Mouse (Mus musculus): ENCODE measurements around the gene Chrna9. TPM values are rescaled to one million over a fixed set of nuclear protein-coding genes. Genes with fewer than 3 reads are reported as not detected.

Chrna9 gene
- not detected in 2 replicates for polyA plus RNA-seq (2015; fragmentation: Nextera tagmentation; extraction: Ambion mirVana)

DNA sequence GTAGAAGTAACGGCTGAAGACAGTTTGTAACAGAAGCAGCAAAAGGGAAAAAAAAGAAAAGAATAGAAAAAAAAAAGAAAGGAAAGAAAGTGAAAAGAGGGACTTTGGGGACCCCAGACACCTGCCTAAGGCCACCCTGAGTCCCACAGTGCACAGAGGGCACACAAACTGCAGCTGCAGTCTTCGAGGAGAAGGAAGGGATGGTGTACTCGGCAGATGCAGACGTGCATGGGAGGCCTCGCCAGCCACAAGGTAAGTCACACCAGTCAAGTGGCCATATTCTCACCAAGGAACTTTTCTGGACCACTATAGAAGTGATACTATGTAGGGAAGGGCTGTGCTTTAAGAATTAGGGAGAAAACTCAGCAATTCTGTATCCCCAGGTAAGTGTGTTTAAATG is at the start of gene Chrna9:
Chrna9 (plus strand) TSS at position 139 of the 400 bp plus-strand sequence.
- no peak within 1 kb of the TSS for H3K4me2 ChIP-seq
- H3K4me3 ChIP-seq = no peak within 1 kb of the TSS
- no peak within 1 kb of the TSS for H3K9ac ChIP-seq
- ATAC-seq (ENCODE audit: low FRiP score, low read depth) = no peak
- H3K4me1 ChIP-seq (replicated peaks) = no peaks in the 10 kb centered on the region
- WGBS = 87% methylated on average over 5 of the region's 5 CpGs
- no peak within 1 kb of the TSS for H3K27ac ChIP-seq (replicated peaks)
- H3K36me3 ChIP-seq = no peaks in the 10 kb centered on the region
- no peaks in the 10 kb centered on the region for H3K9me3 ChIP-seq
- H3K27me3 ChIP-seq = no peaks in the 10 kb centered on the region

DNA sequence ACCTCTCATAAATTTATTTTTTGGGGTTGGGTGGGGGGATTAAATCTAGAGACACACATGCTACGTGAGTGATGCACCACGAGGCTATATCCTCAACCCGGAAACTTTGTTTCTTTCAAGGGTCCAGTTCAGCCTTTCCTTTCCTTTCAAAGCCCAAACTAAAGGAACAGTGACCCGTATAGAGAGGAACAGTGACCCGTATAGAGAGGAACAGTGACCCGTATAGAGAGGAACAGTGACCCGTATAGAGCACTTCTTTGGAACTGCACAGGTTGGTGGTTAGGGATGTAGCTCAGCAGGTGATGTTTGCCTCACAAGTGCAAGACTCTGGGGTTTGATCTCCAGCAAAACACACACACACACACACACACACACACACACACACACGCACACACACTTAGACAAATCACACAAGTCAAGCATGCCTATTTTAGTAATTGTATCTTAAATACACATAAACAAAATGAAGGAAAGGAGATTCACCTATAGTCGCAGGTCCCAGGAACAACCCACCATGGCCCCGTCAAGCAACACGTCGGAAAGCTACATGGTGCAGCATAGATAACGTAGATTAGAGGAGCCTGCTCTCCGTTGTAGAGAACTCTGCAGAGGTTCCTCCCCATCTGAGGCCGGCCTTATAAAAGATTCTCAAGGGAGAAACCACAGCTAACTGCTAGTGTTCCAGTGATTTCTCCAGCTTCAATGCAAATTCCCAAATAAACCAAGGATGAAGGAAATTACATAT is 48.9 kb upstream of the Chrna9 start:
- H3K27me3 ChIP-seq = no peaks in the 10 kb centered on the region
- H3K9me3 ChIP-seq = no peaks in the 10 kb centered on the region
- WGBS = 44% methylated on average over 15 of the region's 15 CpGs
- H3K4me2 ChIP-seq = no peak overlapping the region
- no peak overlapping the region for H3K27ac ChIP-seq (replicated peaks)
- H3K4me3 ChIP-seq = no peak overlapping the region
- H3K9ac ChIP-seq = no peak overlapping the region
- H3K36me3 ChIP-seq = no peaks in the 10 kb centered on the region
- no peaks in the 10 kb centered on the region for H3K4me1 ChIP-seq (replicated peaks)
- no peak for ATAC-seq (ENCODE audit: low FRiP score, low read depth)

DNA sequence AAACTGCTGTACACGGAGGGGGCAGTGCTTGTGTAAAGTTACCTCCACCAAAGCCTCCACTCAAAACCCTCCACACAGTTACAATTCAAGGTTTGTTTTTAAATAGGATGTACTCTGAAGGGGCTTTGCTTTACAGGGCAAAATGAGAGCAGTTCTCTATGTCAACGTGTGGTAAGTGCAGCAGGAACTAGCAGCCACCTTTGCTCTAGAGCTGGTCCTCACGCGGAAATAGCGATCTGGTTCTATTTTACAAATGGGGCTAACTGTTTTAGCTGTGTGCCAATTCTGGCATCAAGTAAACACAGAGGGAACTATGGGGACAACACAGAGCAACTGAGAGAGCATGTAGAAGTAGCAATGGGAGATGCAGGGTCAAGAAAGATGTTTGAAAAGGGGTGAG is 46.6 kb upstream of the Chrna9 start:
- H3K27ac ChIP-seq (replicated peaks) = no peak overlapping the region
- no peak for ATAC-seq (ENCODE audit: low FRiP score, low read depth)
- no peak overlapping the region for H3K4me2 ChIP-seq
- H3K9ac ChIP-seq = no peak overlapping the region
- H3K27me3 ChIP-seq = no peaks in the 10 kb centered on the region
- H3K9me3 ChIP-seq = no peaks in the 10 kb centered on the region
- no peaks in the 10 kb centered on the region for H3K36me3 ChIP-seq
- 91% methylated on average over 5 of the region's 5 CpGs for WGBS
- H3K4me3 ChIP-seq = no peak overlapping the region
- no peaks in the 10 kb centered on the region for H3K4me1 ChIP-seq (replicated peaks)

DNA sequence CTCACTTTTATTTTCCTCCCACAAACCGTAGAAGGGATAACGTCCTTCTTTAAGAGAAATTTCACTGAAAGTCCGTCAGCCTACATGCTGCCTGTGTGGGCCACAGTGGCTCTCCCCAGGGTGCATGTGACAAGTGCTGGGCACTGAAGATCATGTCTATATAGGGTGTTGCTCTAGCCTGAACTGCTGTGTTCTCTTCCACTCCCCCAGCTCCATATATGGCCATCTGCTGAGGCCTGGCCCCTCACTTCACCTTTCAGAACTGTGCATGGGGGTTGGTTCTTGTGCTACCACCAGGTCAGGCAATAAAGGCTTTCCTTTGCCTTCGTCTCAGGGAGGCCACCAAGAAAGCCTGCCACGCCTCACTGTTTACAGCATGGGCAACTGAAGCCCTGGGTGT is 45.7 kb upstream of the Chrna9 start:
- no peak overlapping the region for H3K4me2 ChIP-seq
- no peak overlapping the region for H3K4me3 ChIP-seq
- ATAC-seq (ENCODE audit: low FRiP score, low read depth) = no peak
- H3K27ac ChIP-seq (replicated peaks) = no peak overlapping the region
- H3K4me1 ChIP-seq (replicated peaks) = no peaks in the 10 kb centered on the region
- no peaks in the 10 kb centered on the region for H3K36me3 ChIP-seq
- H3K27me3 ChIP-seq = no peaks in the 10 kb centered on the region
- WGBS = 73% methylated on average over 5 of the region's 5 CpGs
- no peak overlapping the region for H3K9ac ChIP-seq
- no peaks in the 10 kb centered on the region for H3K9me3 ChIP-seq

DNA sequence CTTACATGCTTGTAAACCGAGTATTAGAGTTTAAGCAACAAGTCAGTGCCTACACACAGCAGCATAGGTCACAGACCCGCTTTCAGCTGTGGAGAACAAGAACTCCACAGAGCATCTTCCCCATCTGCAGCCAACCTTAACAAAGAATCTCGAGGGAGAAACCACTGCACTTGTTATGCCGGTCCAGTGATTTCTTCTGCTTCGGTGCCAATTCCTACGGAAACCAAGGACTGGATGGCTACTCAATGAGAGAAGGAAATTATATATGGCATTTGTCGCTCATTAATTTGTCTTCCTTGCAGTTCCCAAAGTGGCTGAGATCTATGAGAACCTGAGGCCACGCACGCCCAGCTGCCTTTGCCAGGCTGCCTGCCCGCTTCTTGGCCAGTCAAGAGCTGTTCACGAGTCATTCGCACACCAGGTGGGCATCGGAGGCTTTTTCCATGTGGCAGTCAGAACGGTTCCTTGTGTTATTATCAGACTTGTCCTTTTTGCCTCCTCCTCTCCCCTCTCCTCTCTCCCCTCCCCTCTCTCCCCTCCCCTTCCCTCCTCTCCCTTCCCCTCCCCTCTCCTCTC is 43.4 kb upstream of the Chrna9 start:
- no peak overlapping the region for H3K27ac ChIP-seq (replicated peaks)
- WGBS = 53% methylated on average over 14 of the region's 14 CpGs
- no peak for ATAC-seq (ENCODE audit: low FRiP score, low read depth)

DNA sequence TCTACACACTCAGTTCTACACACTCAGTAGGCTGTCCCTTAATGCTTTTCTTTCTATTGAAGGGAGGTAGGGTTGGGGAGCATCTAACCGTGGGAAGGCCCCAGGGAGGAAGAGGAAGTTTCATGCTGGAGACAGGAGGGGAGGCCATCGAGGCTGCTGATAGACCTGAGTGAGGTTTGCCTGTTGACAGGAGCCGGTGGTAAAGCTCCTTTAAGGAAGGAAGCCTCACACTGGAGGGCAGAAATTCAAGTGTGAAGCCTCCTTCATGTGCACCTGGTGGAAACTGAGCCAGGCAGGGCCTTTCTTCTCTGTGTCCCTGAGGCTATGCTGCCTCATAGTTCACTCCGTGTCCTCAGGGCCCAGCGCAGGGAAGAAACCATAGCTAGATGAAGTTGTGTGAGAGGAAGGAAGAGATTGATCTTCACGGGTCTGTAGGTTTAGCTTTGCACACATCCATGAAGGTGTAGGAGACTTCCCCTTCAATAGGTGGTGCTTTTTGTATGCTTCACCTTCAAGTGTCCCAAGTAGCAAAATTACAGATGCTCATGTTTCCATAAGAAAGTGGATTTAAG is 39.5 kb upstream of the Chrna9 start:
- Histone ChIP-seq H3K4me1 (replicated peaks) (no peaks in the 10 kb centered on the region), H3K27me3 (no peaks in the 10 kb centered on the region), H3K36me3 (no peaks in the 10 kb centered on the region), H3K9me3 (no peaks in the 10 kb centered on the region), H3K4me3 (no peak overlapping the region), H3K9ac (no peak overlapping the region), H3K4me2 (no peak overlapping the region), H3K27ac (replicated peaks) (no peak overlapping the region)
- ATAC-seq (ENCODE audit: low FRiP score, low read depth) = no peak
- 88% methylated on average over 6 of the region's 6 CpGs for WGBS

More for the DNA sequence above, 43.4 kb upstream of the Chrna9 start:
- no peak overlapping the region for H3K4me2 ChIP-seq
- H3K4me1 ChIP-seq (replicated peaks) = no peaks in the 10 kb centered on the region
- no peak overlapping the region for H3K9ac ChIP-seq
- no peaks in the 10 kb centered on the region for H3K27me3 ChIP-seq
- no peaks in the 10 kb centered on the region for H3K9me3 ChIP-seq
- no peaks in the 10 kb centered on the region for H3K36me3 ChIP-seq
- H3K4me3 ChIP-seq = no peak overlapping the region

DNA sequence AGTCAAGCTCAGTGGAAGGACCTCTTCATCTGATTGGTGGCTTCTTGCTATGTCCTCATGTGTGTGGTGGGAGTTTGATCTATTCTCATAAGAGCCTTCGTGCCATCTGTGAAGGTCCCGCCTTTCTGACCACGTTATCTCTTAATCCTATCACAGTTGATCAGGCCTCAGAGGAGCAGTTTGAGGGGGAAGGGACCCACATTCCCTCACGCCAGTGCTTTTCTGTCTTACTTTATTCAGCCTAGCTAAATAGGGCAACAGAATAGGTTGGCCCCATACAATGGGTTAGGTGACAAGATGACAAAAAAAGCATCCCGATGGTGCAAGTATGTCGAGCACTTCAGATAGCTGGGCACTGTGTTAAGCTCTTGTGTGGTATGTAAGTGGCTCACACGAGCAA is 39.0 kb upstream of the Chrna9 start:
- Histone ChIP-seq H3K27ac (replicated peaks) (no peak overlapping the region), H3K4me2 (no peak overlapping the region), H3K4me3 (no peak overlapping the region), H3K27me3 (no peaks in the 10 kb centered on the region), H3K4me1 (replicated peaks) (peaks cover under 1% of the 10 kb centered on the region; the same call in 1 of the 2 replicates), H3K9ac (no peak overlapping the region), H3K36me3 (no peaks in the 10 kb centered on the region), H3K9me3 (no peaks in the 10 kb centered on the region)
- no peak for ATAC-seq (ENCODE audit: low FRiP score, low read depth)
- WGBS = 76% methylated on average over 7 of the region's 7 CpGs

DNA sequence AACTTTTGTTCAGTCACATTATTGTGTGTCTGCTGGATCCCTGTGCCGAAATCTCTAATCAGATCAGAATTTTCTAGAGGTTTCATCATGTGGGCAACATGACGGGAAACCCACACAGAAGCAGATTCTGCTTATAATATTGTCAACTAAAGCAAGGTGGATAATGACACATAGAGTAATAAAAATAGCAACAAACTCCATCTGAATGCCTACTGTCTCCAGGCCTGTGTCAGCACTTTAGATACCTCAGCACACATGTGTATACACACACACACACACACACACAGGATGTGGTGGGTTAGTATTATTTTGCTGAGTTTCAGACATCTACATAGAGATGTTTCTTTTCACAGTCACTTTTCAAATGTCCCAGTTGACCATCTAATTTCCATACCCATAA is 37.0 kb upstream of the Chrna9 start:
- Histone ChIP-seq H3K4me2 (no peak overlapping the region), H3K27me3 (no peaks in the 10 kb centered on the region), H3K4me1 (replicated peaks) (peaks cover 5% of the 10 kb centered on the region; the same call in 1 of the 2 replicates), H3K4me3 (no peak overlapping the region), H3K27ac (replicated peaks) (no peak overlapping the region), H3K9me3 (no peaks in the 10 kb centered on the region), H3K9ac (no peak overlapping the region), H3K36me3 (no peaks in the 10 kb centered on the region)
- WGBS = 96% methylated on average over 2 of the region's 2 CpGs
- no peak for ATAC-seq (ENCODE audit: low FRiP score, low read depth)

DNA sequence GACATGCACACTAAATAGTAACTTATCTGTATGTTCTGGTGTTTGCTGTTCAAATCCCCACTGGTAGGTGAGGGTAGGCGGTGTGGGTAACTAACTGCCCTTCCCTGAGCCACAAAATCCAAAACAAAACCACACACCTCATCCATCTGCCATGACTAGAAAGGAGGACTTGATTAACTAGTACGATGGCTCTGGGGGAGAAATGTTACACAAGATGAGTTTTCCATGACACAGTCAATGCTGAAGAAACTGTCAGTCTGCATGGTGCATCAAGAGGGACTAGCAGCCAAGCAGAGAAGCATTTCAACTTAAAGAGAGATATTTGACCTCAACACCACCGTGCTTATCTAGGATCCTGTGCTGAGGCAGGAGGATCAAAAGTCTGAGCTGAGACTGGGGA is 36.0 kb upstream of the Chrna9 start:
- H3K4me2 ChIP-seq = no peak overlapping the region
- H3K4me1 ChIP-seq (replicated peaks) = peaks cover 5% of the 10 kb centered on the region; the same call in 1 of the 2 replicates
- ATAC-seq (ENCODE audit: low FRiP score, low read depth) = no peak
- no peaks in the 10 kb centered on the region for H3K27me3 ChIP-seq
- no peak overlapping the region for H3K9ac ChIP-seq
- WGBS = 84% methylated on average over 3 of the region's 3 CpGs
- no peaks in the 10 kb centered on the region for H3K36me3 ChIP-seq
- no peaks in the 10 kb centered on the region for H3K9me3 ChIP-seq
- H3K4me3 ChIP-seq = no peak overlapping the region
- H3K27ac ChIP-seq (replicated peaks) = no peak overlapping the region

DNA sequence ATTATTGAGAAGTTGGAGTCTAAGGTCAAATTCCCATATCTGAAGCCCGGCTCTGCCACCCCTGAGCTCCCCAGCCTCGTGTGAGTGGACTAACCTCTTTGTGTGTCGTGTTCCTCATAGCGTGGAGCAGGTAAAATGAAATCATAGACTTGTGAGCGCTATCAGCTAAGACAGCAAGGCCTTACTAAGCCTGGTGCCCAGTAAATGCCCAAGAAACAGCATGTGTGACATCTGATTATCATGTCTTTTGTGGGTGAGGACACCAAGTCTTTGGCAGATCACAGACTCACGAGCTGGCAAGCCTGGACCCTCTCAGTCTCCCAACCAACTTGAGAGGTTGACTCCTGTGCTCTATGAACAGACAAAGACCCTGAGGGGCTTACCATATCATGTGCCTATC is 34.6 kb upstream of the Chrna9 start:
- no peak for ATAC-seq (ENCODE audit: low FRiP score, low read depth)
- Histone ChIP-seq H3K9ac (no peak overlapping the region), H3K27me3 (no peaks in the 10 kb centered on the region), H3K9me3 (peaks cover 8% of the 10 kb centered on the region; the same call in 1 of the 2 replicates), H3K4me1 (replicated peaks) (peaks cover 5% of the 10 kb centered on the region; the same call in 1 of the 2 replicates), H3K27ac (replicated peaks) (no peak overlapping the region), H3K4me3 (no peak overlapping the region), H3K4me2 (no peak overlapping the region), H3K36me3 (no peaks in the 10 kb centered on the region)
- 90% methylated on average over 6 of the region's 6 CpGs for WGBS

DNA sequence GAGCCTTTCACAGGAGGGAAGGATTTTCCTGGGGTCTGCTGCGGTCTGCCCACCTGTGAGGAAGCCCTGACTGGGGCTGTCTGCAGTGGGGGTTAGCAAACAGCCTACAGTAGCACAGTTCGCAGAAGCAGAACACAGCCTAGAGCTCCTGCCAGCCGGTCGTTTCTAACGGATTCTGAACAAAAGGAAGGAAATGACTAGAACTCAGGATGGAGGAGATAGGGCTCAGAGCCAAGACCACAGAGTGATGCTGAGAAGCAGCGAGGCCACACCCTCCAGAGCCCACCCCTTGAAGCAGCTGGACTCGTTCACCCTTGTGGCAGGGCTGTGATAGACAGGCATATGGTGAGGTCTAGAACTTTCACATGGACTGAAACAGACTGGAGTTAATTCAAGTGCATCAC is 33.9 kb upstream of the Chrna9 start:
- peaks cover 5% of the 10 kb centered on the region; the same call in 1 of the 2 replicates for H3K4me1 ChIP-seq (replicated peaks)
- no peak; the same call in 1 of the 2 replicates for ATAC-seq (ENCODE audit: low FRiP score, low read depth)
- H3K27ac ChIP-seq (replicated peaks) = no peak overlapping the region
- H3K4me3 ChIP-seq = no peak overlapping the region
- no peak overlapping the region for H3K9ac ChIP-seq
- H3K9me3 ChIP-seq = peaks cover 8% of the 10 kb centered on the region; the same call in 1 of the 2 replicates
- WGBS = 42% methylated on average over 7 of the region's 7 CpGs
- no peak overlapping the region for H3K4me2 ChIP-seq
- no peaks in the 10 kb centered on the region for H3K36me3 ChIP-seq
- H3K27me3 ChIP-seq = no peaks in the 10 kb centered on the region

DNA sequence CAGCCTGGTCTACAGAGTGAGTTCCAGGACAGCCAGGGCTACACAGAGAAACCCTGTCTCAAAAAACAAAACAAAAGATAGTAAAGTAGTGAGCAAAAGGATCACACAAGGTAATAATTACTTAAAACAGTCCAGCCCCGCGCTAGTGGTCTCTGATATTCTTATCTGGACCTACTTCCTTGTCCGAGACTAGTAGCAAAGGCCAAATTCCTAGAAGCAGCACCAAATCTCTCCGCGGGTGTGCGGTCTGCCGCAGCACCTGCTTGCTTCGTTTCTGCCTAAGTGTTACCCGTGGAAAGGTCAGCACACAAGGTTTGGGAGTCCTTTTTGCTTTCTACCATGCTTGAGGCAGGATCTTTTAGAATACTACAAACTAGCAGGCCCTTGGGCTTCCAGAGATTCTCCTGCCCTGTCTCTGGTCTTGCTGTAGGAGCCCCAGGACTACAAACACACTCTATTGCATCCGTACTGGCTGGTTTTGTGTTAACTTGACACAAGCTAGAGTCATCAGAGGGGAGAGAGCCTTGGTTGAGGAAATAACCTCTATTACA is 32.8 kb upstream of the Chrna9 start:
- H3K27me3 ChIP-seq = no peaks in the 10 kb centered on the region
- H3K4me3 ChIP-seq = no peak overlapping the region
- no peak overlapping the region for H3K9ac ChIP-seq
- 94% methylated on average over 10 of the region's 10 CpGs for whole genome bisulfite sequencing
- H3K27ac ChIP-seq (replicated peaks) = no peak overlapping the region
- H3K36me3 ChIP-seq = no peaks in the 10 kb centered on the region
- ATAC-seq (ENCODE audit: low FRiP score, low read depth) = no peak
- no peak overlapping the region for H3K4me2 ChIP-seq
- peaks cover 8% of the 10 kb centered on the region; the same call in 1 of the 2 replicates for H3K9me3 ChIP-seq
- H3K4me1 ChIP-seq (replicated peaks) = peaks cover 5% of the 10 kb centered on the region; the same call in 1 of the 2 replicates

Measured in hindbrain, embryonic 15.5 days (tissue).